Mouse (Mus musculus): Measurements from ENCODE around the gene Ttyh3.

- TF ChIP-seq CTCF (IDR thresholded peaks at IDR 0.05; ENCODE audit: low read depth, low read length), result no peak
- TF ChIP-seq TAL1 (conservative IDR thresholded peaks at IDR 0.05; ENCODE audit: low read depth, low read length), result no peak
- TF ChIP-seq POLR2AphosphoS5 (IDR thresholded peaks at IDR 0.05; ENCODE audit: insufficient replicate concordance, low read depth, low read length), result no peak
- no peak for TF ChIP-seq GATA2 (IDR thresholded peaks at IDR 0.05; ENCODE audit: borderline replicate concordance, low read depth, low read length)
- no peak for TF ChIP-seq GATA1 (IDR thresholded peaks at IDR 0.05; ENCODE audit: borderline replicate concordance, low read length)
Observed at GRCm38 (mm10) chr5:140648519-140649100, at the start of gene Ttyh3.
